Mouse (Mus musculus) heart, embryonic 14.5 days (tissue): ENCODE measurements around the gene Sycp3. TPM values are rescaled to one million over a fixed set of nuclear protein-coding genes. Genes with fewer than 3 reads are reported as not detected.
"Not testable (repeated sequence)": the region's sequence is repeated elsewhere in the genome, so short reads cannot be mapped to it uniquely, and the experiment has no call there.

Experiments
- ATAC-seq: fragments of 200-750 bp; cut with Nextera tagmentation; 2 replicates; pipeline ENCODE4 v1.8.0; 2017; ENCODE audit warnings: low read depth, moderate TSS enrichment; ENCODE audit not compliant: insufficient number of reproducible peaks, insufficient read depth, low FRiP score
- H3K27ac ChIP-seq, 2 experiments: fragments of 200-500 bp in 1 of 2; fragments of 300-500 bp in 1 of 2; sonication (generic) in 1 of 2; replicated peaks in 1 of 2; 2 replicates each; pipeline ENCODE4 v1.5.1; 2012 to 2014; ENCODE audit warnings: low read depth in 2 of 2, low read length in 2 of 2, control low read depth in 1 of 2, mild to moderate bottlenecking in 1 of 2, mixed read lengths in 1 of 2; ENCODE audit not compliant: control insufficient read depth in 1 of 2, insufficient read depth in 1 of 2
- H3K27me3 ChIP-seq: fragments of 300-500 bp; sonication (generic); 2 replicates; pipeline ENCODE4 v1.6.1; 2014; ENCODE audit warnings: mild to moderate bottlenecking, low read length, control low read depth; ENCODE audit not compliant: control insufficient read depth, insufficient read depth
- H3K36me3 ChIP-seq: fragments of 300-500 bp; sonication (generic); 2 replicates; pipeline ENCODE4 v1.6.1; 2014; ENCODE audit warnings: mild to moderate bottlenecking, control low read depth, low read length, mixed read lengths; ENCODE audit not compliant: control insufficient read depth, insufficient read depth
- H3K4me1 ChIP-seq, 2 experiments: fragments of 200-500 bp in 1 of 2; fragments of 300-500 bp in 1 of 2; sonication (generic) in 1 of 2; 2 replicates each; pipeline ENCODE4 v1.6.1; 2012 to 2014; ENCODE audit warnings: low read length in 2 of 2, control low read depth in 1 of 2, mixed read lengths in 1 of 2; ENCODE audit not compliant: control insufficient read depth in 2 of 2, insufficient read depth in 2 of 2
- H3K4me2 ChIP-seq: fragments of 300-500 bp; sonication (generic); 2 replicates; pipeline ENCODE4 v1.6.1; 2014; ENCODE audit warnings: mild to moderate bottlenecking, low read length
- H3K4me3 ChIP-seq, 2 experiments: fragments of 200-500 bp in 1 of 2; fragments of 300-500 bp in 1 of 2; sonication (generic) in 1 of 2; 2 replicates each; pipeline ENCODE4 v1.5.1; 2012 to 2014; ENCODE audit warnings: low read length in 2 of 2, mild to moderate bottlenecking in 2 of 2, control low read depth in 1 of 2, low read depth in 1 of 2, moderate library complexity in 1 of 2; ENCODE audit not compliant: control insufficient read depth in 1 of 2, insufficient read depth in 1 of 2
- H3K9ac ChIP-seq: fragments of 300-500 bp; sonication (generic); 2 replicates; pipeline ENCODE4 v1.6.1; 2014; ENCODE audit warnings: mild to moderate bottlenecking, low read length
- H3K9me3 ChIP-seq: fragments of 300-500 bp; sonication (generic); 2 replicates; pipeline ENCODE4 v1.6.1; 2016; ENCODE audit warnings: low read length, control low read depth; ENCODE audit not compliant: control insufficient read depth
- WGBS: fragments of 180-500 bp; shearing (Covaris S2); extraction: QIAGEN DNeasy Blood & Tissue Kit; methylation state at CpG from one replicate; pipeline ENCODE4 v1.1.7; 2014; 5-methylcytosine and 5-hydroxymethylcytosine counted together
- polyA plus RNA-seq: library from polyadenylated mRNA; unstranded; fragments of >200 nt; fragmentation: Nextera tagmentation; extraction: Ambion mirVana; gene quantifications from 2 replicates; pipeline ENCODE4 v1.2.1, GENCODE M21; 2014

The Sycp3 gene
- polyA plus RNA-seq, 1 experiment from 2014 or later: 0.36 TPM

DNA sequence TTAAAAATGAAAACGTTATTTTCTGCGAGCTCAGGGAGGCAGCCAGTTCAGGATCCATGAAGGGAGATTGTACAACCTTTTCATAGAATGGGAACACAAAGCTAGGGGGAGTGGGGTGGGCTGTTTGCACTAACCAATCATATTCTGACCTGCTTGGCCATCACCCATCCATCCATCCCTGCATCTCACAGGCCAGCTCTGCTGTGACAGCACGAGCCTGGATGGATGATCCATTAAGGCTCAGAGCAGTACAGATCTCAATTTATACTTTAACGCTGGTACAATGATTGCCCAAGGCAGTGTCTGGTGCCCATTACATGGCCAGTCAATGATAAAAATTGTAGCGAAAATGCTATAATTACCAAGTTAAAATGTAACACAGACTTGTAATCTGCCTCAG is 32.5 kb upstream of the Sycp3 start:
- no peak overlapping the region for H3K27ac ChIP-seq
- H3K9ac ChIP-seq: no peak overlapping the region
- ATAC-seq: no peak
- no peaks in the 10 kb centered on the region for H3K27me3 ChIP-seq
- no peak overlapping the region for H3K4me3 ChIP-seq
- WGBS: 57% methylated on average over 5 of the region's 5 CpGs
- H3K36me3 ChIP-seq: peaks cover 34% of the 10 kb centered on the region
- no peaks in the 10 kb centered on the region for H3K9me3 ChIP-seq
- H3K4me1 ChIP-seq: no peaks in the 10 kb centered on the region
- no peak overlapping the region for H3K4me2 ChIP-seq

- ATAC-seq: no peak
- Histone ChIP-seq H3K4me1 (no peaks in the 10 kb centered on the region), H3K27ac (no peak overlapping the region), H3K4me2 (no peak overlapping the region), H3K27me3 (no peaks in the 10 kb centered on the region), H3K36me3 (peaks cover 35% of the 10 kb centered on the region), H3K9ac (no peak overlapping the region), H3K9me3 (no peaks in the 10 kb centered on the region), H3K4me3 (no peak overlapping the region)
- 91% methylated on average over 6 of the region's 6 CpGs for WGBS
These were observed 31.4 kb upstream of the Sycp3 start for GRCm38 (mm10) chr10:88427998-88428397.

DNA sequence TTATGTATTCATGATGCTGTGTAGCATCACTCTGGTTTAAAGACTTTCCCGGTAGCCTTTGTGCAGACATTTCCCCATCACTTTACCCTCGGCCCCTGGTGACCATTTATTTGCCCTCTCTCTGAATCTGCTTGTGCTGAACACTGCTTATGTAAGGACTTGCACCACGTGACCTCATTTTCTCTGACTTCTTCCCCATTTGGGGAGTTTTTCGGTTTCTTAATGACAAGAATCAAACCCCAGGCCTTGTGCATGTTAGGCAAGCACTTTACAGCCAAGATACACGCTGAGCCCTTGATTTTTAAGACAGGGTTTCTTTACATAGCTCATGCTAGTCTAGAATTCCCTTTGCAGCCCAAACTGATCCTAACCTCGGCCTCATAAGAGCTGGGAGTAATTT is 18.1 kb upstream of the Sycp3 start:
- Histone ChIP-seq H3K36me3 (peaks cover 39% of the 10 kb centered on the region), H3K9ac (no peak overlapping the region), H3K4me2 (no peak overlapping the region), H3K27ac (no peak overlapping the region), H3K27me3 (no peaks in the 10 kb centered on the region), H3K4me3 (no peak overlapping the region), H3K9me3 (no peaks in the 10 kb centered on the region), H3K4me1 (no peaks in the 10 kb centered on the region; a peak in 1 of 4 replicates)
- ATAC-seq: no peak
- WGBS: 85% methylated on average over 6 of the region's 6 CpGs

DNA sequence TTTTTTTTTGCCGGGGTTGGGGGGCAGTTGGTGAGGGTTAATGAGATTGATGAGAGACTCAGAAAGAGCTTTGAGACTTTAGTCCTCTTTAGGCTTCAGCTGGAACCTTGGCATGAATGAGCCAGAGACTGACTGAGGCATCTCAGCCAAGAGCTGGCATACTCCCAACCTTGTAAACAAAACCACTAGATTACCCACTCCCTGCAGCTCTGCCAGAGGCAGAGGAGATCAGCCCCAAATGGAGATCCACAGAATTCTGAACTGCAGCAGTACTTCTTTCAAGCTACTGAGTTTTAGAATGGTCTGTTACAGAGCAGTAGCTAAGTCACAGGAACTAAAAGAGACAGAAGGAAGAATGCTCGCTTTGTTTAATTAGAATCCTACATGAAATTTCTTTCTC is 8.1 kb upstream of the Sycp3 start:
- Histone ChIP-seq H3K4me3 (no peak overlapping the region), H3K9me3 (no peaks in the 10 kb centered on the region), H3K36me3 (peaks cover 5% of the 10 kb centered on the region; the same call in 1 of the 2 replicates), H3K27ac (no peak overlapping the region), H3K27me3 (no peaks in the 10 kb centered on the region), H3K4me1 (no peaks in the 10 kb centered on the region), H3K9ac (no peak overlapping the region), H3K4me2 (no peak overlapping the region)
- ATAC-seq: no peak
- WGBS: 71% methylated on average over 2 of the region's 2 CpGs

GRCm38 (mm10) chr10:88451990-88452389 is 7.4 kb upstream of the Sycp3 start:
- H3K27ac ChIP-seq: no peak overlapping the region
- no peaks in the 10 kb centered on the region for H3K36me3 ChIP-seq
- H3K9me3 ChIP-seq: no peaks in the 10 kb centered on the region
- H3K4me1 ChIP-seq: no peaks in the 10 kb centered on the region
- no peaks in the 10 kb centered on the region for H3K27me3 ChIP-seq
- no peak overlapping the region for H3K9ac ChIP-seq
- no peak for ATAC-seq
- 83% methylated on average over 6 of the region's 6 CpGs for WGBS
- H3K4me3 ChIP-seq: no peak overlapping the region
- H3K4me2 ChIP-seq: no peak overlapping the region

- Histone ChIP-seq H3K9ac (no peak overlapping the region), H3K4me3 (no peak overlapping the region), H3K27me3 (no peaks in the 10 kb centered on the region), H3K4me2 (no peak overlapping the region), H3K36me3 (no peaks in the 10 kb centered on the region), H3K9me3 (no peaks in the 10 kb centered on the region), H3K4me1 (no peaks in the 10 kb centered on the region), H3K27ac (no peak overlapping the region)
- no peak for ATAC-seq
- WGBS: 43% methylated on average over 6 of the region's 6 CpGs
These were observed 1.6 kb upstream of the Sycp3 start for GRCm38 (mm10) chr10:88457816-88458215.

- Histone ChIP-seq H3K4me1 (no peaks in the 10 kb centered on the region), H3K4me2 (no peak overlapping the region), H3K27me3 (no peaks in the 10 kb centered on the region), H3K9ac (no peak overlapping the region), H3K27ac (no peak overlapping the region), H3K9me3 (no peaks in the 10 kb centered on the region), H3K36me3 (no peaks in the 10 kb centered on the region), H3K4me3 (no peak overlapping the region)
- WGBS: 61% methylated on average over 18 of the region's 18 CpGs
- no peak for ATAC-seq
These were observed 902 bp downstream of the Sycp3 start for GRCm38 (mm10) chr10:88460122-88460820.

DNA sequence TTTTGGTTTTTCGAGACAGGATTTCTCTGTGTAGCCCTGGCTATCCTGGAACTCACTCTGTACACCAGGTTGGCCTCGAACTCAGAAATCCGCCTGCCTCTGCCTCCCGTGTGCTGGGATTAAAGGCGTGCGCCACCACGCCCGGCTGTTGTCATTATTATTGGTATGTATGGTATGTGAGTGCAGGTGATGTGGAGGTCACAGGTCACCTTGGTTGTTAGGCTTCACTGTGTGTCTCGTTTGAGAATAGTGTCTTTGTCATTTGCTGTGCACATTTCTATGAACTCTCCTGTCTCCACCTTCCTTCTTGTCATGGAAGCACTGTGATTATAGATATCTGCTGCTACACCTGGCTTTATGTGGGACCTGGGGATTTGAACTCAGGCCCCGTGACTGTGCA is 23.5 kb downstream of the Sycp3 start:
- H3K4me3 ChIP-seq: not testable (repeated sequence)

More for the DNA sequence above, 23.5 kb downstream of the Sycp3 start:
- not testable (repeated sequence) for H3K4me2 ChIP-seq, H3K9me3 ChIP-seq, ATAC-seq, H3K4me1 ChIP-seq, H3K27me3 ChIP-seq, H3K27ac ChIP-seq, H3K9ac ChIP-seq, H3K36me3 ChIP-seq
- 90% methylated on average over 10 of the region's 10 CpGs for WGBS
